Mouse (Mus musculus) c-Kit-positive CD71-positive TER-119-negative erythroid progenitor cells, embryonic 14.5 days (primary cell): ENCODE results near the gene Gm21915.

ENCODE experiments used
- DNase-seq: peaks from one replicate; pipeline ENCODE4 v3.0.0-alpha.2; 2013; ENCODE audit warnings: low read depth

Gm21915 gene

DNA sequence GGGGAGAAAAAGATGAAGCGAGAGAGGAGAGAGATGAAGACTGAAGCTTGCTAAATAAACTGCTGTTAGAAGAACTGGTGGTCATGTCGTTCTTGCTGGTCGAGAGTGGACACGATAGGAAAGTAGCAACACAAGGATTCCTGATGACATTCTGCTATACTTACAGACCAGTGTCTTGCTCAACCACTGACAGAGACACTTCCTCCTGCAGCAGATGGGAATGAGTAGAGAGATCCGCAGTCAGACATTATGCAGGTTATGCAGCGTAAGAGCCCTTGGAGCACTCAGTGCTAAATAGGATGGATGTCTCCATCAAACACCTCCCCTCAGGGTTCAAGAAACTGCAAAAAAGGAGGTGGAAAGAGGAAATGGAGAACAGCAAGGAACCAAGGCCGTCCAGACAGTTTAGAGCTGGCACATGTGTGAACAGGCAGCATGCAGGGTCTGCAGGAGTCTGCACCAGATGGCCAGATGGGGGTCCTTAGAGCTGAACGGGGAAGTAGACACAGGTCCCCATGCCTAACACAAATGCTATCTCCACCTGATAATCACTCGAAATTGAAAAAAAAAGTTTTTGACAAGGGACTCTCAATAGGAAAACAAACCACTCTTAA is 4.1 kb upstream of the Gm21915 start:
- DNase-seq, result no peak

- no peak for DNase-seq
These were observed 1.0 kb downstream of the Gm21915 start for GRCm38 (mm10) chr9:40671323-40671930.

DNA sequence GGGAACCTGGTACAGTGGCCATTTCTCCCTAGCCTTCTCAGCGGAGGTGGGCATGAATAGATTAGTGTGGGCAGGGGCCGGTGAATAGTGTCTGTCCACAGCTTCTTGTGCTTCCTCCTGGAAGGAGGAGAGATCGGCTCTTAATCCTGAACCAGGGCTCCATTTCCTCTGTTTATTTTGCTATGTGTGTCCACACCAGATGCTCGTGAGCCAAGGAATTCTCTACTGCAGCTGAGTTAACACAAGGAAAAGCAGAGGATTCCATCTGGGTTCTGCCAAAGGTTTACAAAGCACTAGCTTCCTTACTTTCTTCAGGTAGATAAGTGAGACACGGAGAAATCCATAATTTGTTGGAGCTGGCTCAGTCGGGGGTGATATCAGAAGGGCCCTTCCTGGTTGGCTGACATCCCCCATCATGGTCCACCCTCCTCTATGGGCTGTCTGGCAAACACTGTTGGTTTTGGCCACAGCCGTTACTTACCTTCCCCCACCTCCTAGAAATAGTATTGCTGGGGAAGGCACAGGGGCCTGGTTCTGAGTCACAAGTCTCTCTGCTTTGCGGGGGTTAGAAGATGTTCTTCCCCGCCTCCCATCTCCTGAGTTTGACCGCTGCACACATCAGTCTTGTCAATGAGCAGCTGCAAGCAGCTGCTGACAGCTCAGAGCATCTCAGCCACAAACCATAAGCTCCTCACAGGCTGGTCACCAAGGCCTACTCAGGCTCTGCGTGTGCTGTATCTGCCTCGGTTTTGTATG is 5.0 kb downstream of the Gm21915 start:
- no peak for DNase-seq

GRCm38 (mm10) chr9:40678653-40679052 is 8.2 kb downstream of the Gm21915 start:
- no peak for DNase-seq

DNA sequence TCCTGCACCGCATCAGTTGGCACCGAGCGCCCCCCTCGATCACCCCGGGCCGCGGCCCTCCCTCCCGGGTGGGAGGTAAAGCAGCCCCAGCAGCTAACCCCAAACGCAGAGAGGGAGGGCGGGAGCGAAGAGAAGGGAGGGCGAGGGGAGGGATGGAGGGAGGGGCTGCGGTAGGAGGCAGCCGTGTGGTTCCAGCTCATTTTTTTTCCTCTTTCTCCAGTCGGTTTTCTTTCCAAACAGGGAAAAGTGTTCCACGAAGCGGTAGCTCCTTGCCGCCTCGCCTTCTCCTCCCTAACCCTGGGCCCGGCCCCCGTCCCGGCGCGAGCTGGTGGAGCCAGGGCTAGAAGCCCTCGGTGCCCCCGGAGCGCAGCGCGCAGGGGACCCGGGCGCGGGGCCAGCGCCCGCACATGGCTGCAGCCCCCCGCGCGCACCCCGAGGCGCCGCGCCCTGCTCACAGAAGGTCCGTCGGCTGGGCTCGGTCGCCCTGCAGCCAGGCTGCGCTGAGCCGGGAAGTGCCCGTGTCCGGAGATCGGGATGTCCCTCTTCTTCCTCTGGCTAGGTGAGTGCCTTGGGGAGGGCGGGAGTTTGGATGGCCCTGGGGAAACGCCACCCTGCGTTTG is 15.5 kb downstream of the Gm21915 start, which contains the start of gene Clmp:
Gene Clmp, plus strand, starts transcription at position 162 of the 620 bp plus-strand sequence.
- no peak for DNase-seq

DNA sequence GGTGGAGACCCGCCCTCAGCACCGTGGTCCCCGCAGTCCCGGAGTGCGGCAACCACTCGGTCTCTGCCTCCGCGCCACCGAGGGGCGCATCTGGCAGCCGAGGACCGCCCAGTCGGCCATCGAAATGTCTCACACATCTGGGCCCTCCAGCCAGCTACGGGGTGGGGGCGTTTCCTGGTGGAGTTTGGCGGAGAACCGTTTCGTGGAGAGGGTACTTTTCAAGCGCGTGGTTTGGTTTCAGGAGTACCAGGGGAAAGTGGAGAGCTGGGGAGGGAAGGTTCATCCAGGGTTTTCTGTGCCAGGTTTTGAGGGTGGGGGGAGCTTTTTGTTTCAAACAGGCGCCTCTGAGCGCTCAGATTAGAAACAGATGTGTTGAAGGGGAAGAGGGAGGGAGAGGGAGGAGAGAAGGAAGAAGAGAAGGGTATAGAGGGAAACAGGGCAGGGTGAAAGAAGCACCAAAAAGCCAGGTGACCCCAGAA is 16.0 kb downstream of the Gm21915 start:
- DNase-seq, result no peak

DNA sequence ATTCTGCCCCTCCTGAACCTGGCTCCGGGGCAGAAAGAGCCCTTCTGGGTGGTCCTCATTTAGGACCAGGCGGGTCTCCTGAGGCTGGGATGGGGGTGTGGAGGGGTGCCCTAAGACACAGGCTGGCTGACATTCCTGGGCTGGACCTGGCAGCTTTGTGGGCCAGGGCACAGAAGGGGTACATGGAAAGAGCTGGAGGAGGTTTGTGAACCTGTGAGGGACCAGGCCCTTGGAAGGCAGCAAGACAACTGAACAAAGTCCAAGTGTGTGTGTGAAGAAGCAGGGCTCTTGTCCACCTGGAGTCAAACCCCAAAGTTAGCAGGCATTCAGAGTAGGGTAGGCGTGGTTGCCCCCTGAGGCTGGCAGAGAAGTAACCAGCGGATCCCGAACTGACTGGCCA is 16.6 kb downstream of the Gm21915 start:
- no peak for DNase-seq

GRCm38 (mm10) chr9:40687553-40687952 is 17.1 kb downstream of the Gm21915 start:
- no peak for DNase-seq

DNA sequence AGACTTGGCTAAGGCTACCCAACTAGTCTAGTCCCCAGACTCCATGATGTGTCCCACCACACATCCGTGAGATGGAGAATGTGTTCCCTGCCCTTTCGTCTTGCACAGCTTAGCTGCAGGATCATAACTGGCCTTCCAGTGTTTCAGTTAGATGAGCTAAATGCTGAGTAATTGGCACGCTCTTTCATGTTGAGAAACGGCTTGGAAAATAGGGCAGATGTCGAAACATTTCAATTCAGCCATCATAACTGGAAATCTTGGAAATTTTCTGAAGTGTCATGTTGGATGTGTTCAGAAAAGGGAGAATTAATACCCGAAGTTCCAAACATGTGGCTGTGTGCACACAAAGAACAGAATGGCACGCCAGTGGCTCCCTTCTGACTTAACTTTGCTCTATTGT is 20.1 kb downstream of the Gm21915 start:
- no peak for DNase-seq

GRCm38 (mm10) chr9:40693026-40693425 is 22.6 kb downstream of the Gm21915 start:
- no peak for DNase-seq

DNA sequence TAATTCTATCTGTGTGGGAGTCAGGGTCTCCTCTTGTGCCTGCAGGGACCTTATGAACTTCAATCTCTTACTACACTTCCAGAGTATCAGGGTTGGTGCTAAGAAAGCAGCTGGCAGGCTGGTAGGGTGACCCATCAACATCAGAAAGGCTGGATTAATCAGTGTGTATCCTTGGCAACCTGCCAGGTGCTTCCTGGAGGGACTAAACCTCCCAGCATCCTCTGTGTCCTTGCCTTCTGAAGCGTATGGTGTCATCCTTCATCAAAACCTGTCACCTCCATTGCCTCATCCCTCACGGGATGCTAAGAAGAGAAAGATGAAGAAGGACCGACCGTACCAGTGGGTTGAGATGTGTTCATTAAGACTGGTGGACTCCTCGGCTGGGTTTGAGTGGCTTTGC is 23.4 kb downstream of the Gm21915 start:
- no peak for DNase-seq

DNA sequence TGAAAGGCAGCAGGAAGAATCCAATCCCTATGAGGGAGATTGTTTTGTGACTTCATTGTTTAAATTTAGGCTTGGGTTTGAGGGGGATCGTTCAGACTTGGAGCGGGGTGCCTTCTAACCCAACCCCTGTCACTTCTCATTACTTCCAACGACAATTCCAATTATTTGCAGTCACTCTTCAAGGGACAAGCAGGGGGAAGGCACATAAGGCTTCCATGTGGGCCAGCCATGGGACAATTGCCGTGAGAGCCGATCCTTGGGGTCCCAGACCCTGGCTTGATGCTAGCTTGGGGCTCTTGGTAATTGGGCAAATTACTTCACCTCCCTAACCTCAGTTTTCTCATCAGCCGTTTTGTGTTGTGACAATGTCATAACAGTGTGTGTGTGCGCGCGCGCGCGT is 23.9 kb downstream of the Gm21915 start:
- no peak for DNase-seq

DNA sequence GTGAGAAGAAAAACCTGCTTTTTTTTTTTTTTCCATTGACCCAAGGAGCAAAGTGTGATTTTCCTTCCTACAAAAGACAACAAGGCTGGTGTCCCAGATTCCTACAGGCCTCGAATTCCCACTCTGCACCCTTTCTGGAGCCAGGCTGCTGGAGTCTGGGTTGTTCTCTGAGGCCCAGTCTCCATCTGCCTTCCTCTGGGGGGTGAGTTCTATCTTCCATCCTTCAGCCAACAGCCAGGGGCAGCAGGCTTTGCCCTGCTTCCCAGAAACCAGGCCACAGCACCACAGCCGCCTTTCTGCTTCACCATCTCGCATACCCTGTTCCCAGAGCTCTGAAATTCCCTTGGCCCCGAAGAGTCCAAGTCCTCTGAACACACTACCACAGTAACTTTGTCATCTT is 25.7 kb downstream of the Gm21915 start:
- DNase-seq, result no peak

DNA sequence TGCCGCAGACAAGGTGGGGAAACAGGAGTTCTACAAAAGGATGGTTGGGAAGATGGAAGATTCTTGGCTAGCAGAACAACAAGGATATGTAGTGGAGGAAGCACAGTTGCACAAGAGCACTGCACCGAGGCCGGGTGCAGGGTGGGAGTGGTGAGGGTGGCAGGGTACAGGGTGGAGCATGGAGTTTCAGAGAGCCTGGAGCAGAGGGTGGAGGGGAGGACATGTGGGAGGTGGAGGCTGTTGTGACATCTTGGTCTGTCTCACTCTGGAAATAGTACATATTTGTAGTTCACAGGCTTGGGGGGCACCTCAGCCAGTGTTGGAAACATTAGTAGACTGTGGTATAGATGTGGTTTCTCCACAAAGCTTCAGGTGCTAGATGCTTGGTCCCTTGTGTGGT is 28.8 kb downstream of the Gm21915 start:
- no peak for DNase-seq

DNA sequence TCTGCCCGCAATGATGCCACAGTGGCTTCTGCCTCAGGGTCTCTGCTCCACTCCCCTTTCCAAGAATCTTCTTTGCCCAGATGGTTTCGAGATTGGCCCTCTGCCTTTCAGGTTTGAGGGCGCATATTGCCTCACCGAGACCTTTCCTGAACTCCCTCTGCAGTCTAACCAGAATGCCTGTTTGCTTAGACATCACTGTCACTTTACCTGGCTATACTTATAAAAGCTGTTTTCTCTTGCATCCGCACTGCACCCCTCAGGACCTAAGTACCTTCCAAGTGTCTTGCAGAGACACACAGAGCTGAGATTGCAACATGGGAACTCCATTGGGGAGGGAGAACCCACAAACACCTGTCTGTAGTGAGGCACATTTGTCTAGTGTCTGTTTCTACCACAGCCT is 29.8 kb downstream of the Gm21915 start:
- DNase-seq, result no peak

- DNase-seq, result no peak
These were observed 34.2 kb downstream of the Gm21915 start for GRCm38 (mm10) chr9:40704364-40705276.

- DNase-seq, result no peak
These were observed 38.2 kb downstream of the Gm21915 start for GRCm38 (mm10) chr9:40708448-40709140.

DNA sequence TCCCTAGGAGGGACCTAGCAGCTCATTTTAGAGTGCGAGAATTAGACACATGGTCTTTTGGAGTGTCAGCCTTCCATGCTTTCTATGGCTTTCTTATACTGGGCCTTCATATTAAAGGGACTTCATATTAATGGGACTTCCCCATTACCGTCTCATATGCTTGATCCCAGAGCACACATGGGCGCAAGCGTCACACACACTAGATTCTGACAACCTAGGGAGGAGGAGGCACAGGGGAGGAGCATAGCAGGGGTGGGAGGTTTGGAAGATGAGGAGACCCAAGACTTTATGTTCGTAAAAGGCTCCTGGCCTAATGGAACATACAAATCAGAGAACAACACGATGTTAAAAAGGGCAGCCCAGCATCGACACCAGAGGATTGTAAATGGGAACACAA is 38.7 kb downstream of the Gm21915 start:
- DNase-seq, result no peak

DNA sequence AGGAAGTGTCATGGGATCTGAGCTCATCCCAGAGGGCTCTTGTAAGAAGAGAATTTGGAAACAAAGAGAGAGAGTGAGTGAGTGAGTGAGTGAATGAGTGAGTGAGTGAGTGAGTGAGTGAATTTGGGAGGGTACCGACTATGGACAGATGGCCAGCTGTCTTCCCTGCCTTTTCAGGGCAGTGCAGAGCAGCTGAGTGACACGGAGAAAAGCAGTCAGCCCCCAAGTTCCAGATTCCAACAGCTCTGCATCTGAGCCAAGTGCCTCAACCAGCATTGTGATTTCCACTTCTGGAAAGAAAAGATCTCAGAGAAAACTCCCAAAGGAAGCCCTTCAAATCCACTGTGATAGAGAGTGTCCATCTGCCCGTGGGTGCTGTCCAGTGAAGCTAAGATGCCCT is 39.2 kb downstream of the Gm21915 start:
- DNase-seq, result no peak

DNA sequence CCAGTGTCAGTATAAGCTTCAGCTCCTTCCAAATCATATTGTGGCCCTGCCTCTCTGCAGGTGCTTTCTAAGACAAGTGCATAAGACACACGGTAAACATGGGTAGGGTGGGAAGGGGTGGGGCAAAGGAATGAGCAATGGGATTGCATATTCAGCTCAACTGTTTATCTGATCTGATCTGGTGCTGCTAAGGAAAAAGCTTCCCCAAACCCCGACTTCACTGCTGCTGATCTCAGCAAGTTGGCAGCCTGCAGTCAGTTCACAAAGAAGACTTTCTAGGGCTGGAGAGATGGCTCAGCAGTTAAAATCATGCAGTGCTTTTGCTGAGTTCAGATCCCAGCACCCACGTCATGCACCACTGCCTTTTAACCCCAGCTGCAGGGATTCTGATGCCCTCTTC is 39.6 kb downstream of the Gm21915 start:
- DNase-seq, result no peak

- no peak for DNase-seq
These were observed 41.2 kb downstream of the Gm21915 start for GRCm38 (mm10) chr9:40711654-40712053.
